Mouse (Mus musculus) bone marrow, adult 2 months (tissue): ENCODE measurements around the gene Lrrtm3. TPM values are rescaled to one million over a fixed set of nuclear protein-coding genes. Genes with fewer than 3 reads are reported as not detected.

ENCODE experiments used
- H3K27ac ChIP-seq: fragments of 200-500 bp; 2 replicates; pipeline ENCODE4 v1.5.1; 2012; ENCODE audit warnings: low read depth, mild to moderate bottlenecking, control low read depth, inconsistent platforms, low read length; ENCODE audit not compliant: control insufficient read depth, poor library complexity, insufficient read depth
- H3K4me1 ChIP-seq: fragments of 200-500 bp; 2 replicates; pipeline ENCODE4 v1.6.1; 2011; ENCODE audit warnings: low read length; ENCODE audit not compliant: control insufficient read depth, insufficient read depth
- H3K4me3 ChIP-seq: fragments of 200-500 bp; replicated peaks from 2 replicates; pipeline ENCODE3; 2011; ENCODE audit warnings: mild to moderate bottlenecking, low read depth, low read length, control low read depth; ENCODE audit not compliant: control insufficient read depth
- CTCF ChIP-seq: fragments of 200-500 bp; IDR thresholded peaks from 2 replicates; pipeline ENCODE4 v1.5.1; 2011; ENCODE audit warnings: low read length, control low read depth; ENCODE audit not compliant: control insufficient read depth, insufficient read depth
- POLR2A ChIP-seq: fragments of 200-500 bp; IDR thresholded peaks from 2 replicates; pipeline ENCODE4 v1.6.1; 2011; ENCODE audit warnings: low read depth, mild to moderate bottlenecking, control low read depth, low read length, borderline replicate concordance; ENCODE audit not compliant: control insufficient read depth
- WGBS: fragments of 180-500 bp; shearing (Covaris S2); methylation state at CpG from one replicate; pipeline ENCODE4 v1.1.7; 2018; 5-methylcytosine and 5-hydroxymethylcytosine counted together
- polyA plus RNA-seq: library from polyadenylated mRNA; stranded (reverse); fragments of >200 nt; gene quantifications from 2 replicates; pipeline ENCODE4 v1.2.4, GENCODE M21; 2011; ENCODE audit warnings: low replicate concordance; ENCODE audit not compliant: missing spikeins, insufficient read depth, insufficient read length

Gene Lrrtm3
- polyA plus RNA-seq, 1 experiment = not detected

- Histone ChIP-seq H3K4me3 (no peak overlapping the region), H3K4me1 (no peaks in the 10 kb centered on the region), H3K27ac (no peak overlapping the region)
- TF ChIP-seq POLR2A = no peak
- TF ChIP-seq CTCF = no peak
These were observed 190.2 kb downstream of the Lrrtm3 start for GRCm38 (mm10) chr10:63899891-63900290.

- Histone ChIP-seq H3K4me3 (no peak overlapping the region), H3K4me1 (no peaks in the 10 kb centered on the region), H3K27ac (no peak overlapping the region)
- TF ChIP-seq CTCF = no peak
- 79% methylated on average over 5 of the region's 5 CpGs for WGBS
These were observed 195.5 kb downstream of the Lrrtm3 start for GRCm38 (mm10) chr10:63894612-63895011.

GRCm38 (mm10) chr10:63886449-63887088 is 203.5 kb downstream of the Lrrtm3 start:
- no peak overlapping the region for H3K27ac ChIP-seq
- no peak overlapping the region for H3K4me3 ChIP-seq
- WGBS = 80% methylated on average over 23 of the region's 23 CpGs
- TF ChIP-seq POLR2A (no peak), CTCF (no peak)
- H3K4me1 ChIP-seq = no peaks in the 10 kb centered on the region

GRCm38 (mm10) chr10:63880462-63880903 is 209.6 kb downstream of the Lrrtm3 start:
- 83% methylated on average over 5 of the region's 5 CpGs for WGBS
- no peak overlapping the region for H3K4me3 ChIP-seq
- no peak for TF ChIP-seq CTCF
- no peak for TF ChIP-seq POLR2A
- H3K27ac ChIP-seq = no peak overlapping the region
- H3K4me1 ChIP-seq = no peaks in the 10 kb centered on the region

Other genes with a start within 250 kb of the Lrrtm3 start
- not detected in 2 replicates for gene Gm10118, start 162.8 kb downstream of the Lrrtm3 start, polyA plus RNA-seq